Mouse (Mus musculus) large intestine, adult 2 months (tissue): ENCODE measurements around the gene Eps8. TPM values are rescaled to one million over a fixed set of nuclear protein-coding genes. Genes with fewer than 3 reads are reported as not detected.
"Not testable (repeated sequence)": the region's sequence is repeated elsewhere in the genome, so short reads cannot be mapped to it uniquely, and the experiment has no call there.

ENCODE experiments used
- DNase-seq: peaks from one replicate; pipeline ENCODE4 v3.0.0-alpha.2; 2012; ENCODE audit warnings: low read depth, low spot score
- WGBS: fragments of 180-500 bp; shearing (Covaris S2); methylation state at CpG from one replicate; pipeline ENCODE4 v1.1.7; 2018; 5-methylcytosine and 5-hydroxymethylcytosine counted together
- polyA plus RNA-seq: library from polyadenylated mRNA; depleted of rRNA; stranded (reverse); fragments of >200 nt; gene quantifications from 2 replicates; pipeline ENCODE4 v1.2.3, GENCODE M21; 2012; rRNA removed

The Eps8 gene
- polyA plus RNA-seq, 1 experiment: 29.1 TPM

- WGBS: 54% methylated on average over 7 of the region's 7 CpGs
Observed at GRCm38 (mm10) chr6:137457210-137457609, 197.5 kb downstream of the Eps8 start.

DNA sequence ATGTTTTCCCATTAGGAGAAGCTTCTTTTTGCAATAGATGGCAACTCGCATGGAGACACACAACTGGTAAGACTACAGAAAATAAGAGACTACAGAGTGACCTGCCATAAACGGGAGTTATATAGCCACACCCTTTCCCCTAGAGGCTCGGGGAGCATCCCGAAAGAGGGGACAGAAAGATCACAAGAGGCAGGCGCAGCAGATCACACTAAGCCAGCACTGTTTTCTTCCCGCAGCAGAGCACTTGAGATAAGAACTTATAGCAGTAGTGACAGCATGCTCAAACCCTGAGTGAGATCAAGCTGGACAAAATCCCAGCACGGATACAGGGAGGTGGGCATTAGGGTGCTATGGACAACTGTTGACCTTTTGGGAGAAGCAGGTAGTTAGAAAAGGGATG is 198.6 kb downstream of the Eps8 start:
- DNase-seq: no peak
- WGBS: 44% methylated on average over 7 of the region's 7 CpGs

More at GRCm38 (mm10) chr6:137457210-137457609, 197.5 kb downstream of the Eps8 start:
- no peak for DNase-seq

DNA sequence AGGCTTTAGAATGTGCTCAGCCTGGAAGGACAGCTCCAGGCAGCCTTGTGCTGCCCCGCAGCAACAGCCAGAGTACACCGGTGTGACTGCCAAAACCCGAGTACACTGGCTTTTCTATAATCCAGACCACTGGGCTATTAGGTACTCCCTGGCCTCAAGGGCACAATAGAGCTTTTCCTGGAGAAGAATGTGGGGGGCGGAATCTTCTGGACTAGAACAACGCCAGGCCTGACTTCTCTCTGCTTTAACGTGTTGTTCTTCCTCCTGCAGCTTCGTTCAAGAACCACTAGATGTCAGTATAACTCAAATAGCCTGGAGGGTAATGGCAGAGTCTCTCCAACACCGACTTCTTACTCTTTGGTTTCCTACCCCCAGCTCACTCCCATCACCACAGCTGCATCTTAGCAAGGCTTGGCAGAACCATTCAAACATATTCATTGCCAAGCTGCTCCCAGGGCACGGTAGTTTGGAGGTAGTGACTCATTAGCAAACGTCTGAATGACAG is 199.1 kb downstream of the Eps8 start:
- 12% methylated on average over 10 of the region's 10 CpGs for WGBS
- DNase-seq: no peak

DNA sequence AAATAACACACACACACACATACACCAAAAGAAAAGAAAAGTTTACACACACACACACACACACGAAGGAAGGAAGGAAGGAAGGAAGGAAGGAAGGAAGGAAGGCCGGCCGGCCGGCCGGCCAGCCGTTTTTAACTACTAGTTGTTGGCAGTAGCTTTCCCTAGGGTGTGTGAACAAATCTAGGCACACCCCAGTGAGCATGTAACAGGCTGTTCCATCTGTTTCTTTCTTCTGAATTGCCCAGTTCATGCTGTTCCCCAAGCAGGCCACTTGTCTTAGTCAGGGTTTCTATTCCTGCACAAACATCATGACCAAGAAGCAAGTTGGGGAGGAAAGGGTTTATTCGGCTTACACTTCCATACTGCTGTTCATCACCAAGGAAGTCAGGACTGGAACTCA is 208.6 kb downstream of the Eps8 start:
- DNase-seq: not testable (repeated sequence)
- 54% methylated on average over 7 of the region's 7 CpGs for WGBS

- DNase-seq: peak; percentile 73
- WGBS: 39% methylated on average over 12 of the region's 12 CpGs
Observed at GRCm38 (mm10) chr6:137443089-137443488, 211.6 kb downstream of the Eps8 start.

GRCm38 (mm10) chr6:137440559-137441486 is 213.9 kb downstream of the Eps8 start:
- no peak for DNase-seq
- 39% methylated on average over 19 of the region's 19 CpGs for WGBS

DNA sequence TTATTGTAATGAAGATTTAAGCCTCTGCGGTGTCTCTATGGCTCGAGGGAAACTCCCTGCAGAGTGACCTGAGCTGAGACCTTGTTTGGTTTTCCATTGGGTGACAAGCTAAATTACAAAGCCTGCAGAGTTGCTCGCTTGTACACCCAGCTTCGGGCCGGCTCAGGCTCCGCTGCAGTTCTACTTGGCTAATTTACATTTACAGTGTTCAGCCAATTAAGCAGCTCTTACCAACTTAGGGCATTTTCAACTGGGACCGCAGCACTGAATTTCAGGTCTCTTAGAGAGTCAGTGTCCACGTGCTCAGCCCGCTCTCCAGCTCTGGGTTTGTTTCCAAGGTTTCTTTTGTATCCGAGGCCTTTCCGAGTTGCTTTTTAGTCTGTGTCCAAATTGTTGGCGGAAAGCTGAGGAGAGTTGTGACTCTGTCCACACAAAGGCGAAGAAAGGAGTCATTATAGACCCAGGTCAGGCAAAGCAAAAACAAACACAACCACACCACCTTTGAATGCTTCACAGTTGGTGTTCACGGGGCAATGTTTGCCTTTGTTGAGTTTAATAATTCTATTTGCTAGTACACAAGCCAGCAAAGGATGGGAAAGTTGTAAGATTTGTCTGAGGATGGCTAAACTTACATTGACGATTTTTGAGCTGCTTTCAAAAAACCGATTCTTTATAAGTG is 216.6 kb downstream of the Eps8 start:
- WGBS: 69% methylated on average over 16 of the region's 16 CpGs

GRCm38 (mm10) chr6:137437486-137437885 is 217.2 kb downstream of the Eps8 start:
- WGBS: 83% methylated on average over 4 of the region's 4 CpGs
- no peak for DNase-seq

More for the DNA sequence above, 216.6 kb downstream of the Eps8 start:
- DNase-seq: no peak

GRCm38 (mm10) chr6:137433521-137434137 is 221.0 kb downstream of the Eps8 start:
- WGBS: 42% methylated on average over 14 of the region's 14 CpGs
- no peak for DNase-seq

Other genes with a start within 250 kb of the Eps8 start
- gene Strap, start 80.2 kb upstream of the Eps8 start, polyA plus RNA-seq: 19.0 and 27.7 TPM in 2 replicates
- gene Dera, start 99.7 kb upstream of the Eps8 start, polyA plus RNA-seq: 35.8 and 51.7 TPM in 2 replicates